Mouse (Mus musculus): ENCODE measurements around the gene Rin3. TPM values are rescaled to one million over a fixed set of nuclear protein-coding genes. Genes with fewer than 3 reads are reported as not detected.

The Rin3 gene
- polyA plus RNA-seq, 1 experiment from 2014 or later: 1.6 TPM

GRCm38 (mm10) chr12:102419544-102419943 is 136.7 kb downstream of the Rin3 start:
- Histone ChIP-seq H3K27me3 (ENCODE audit: control insufficient read depth, insufficient read depth, low read depth, low read length) (no peaks in the 10 kb centered on the region), H3K36me3 (ENCODE audit: control insufficient read depth, insufficient read depth, low read length) (peaks cover 8% of the 10 kb centered on the region), H3K9ac (ENCODE audit: low read depth, low read length) (no peak overlapping the region), H3K9me3 (replicated peaks; ENCODE audit: control insufficient read depth, low read length, poor library complexity, severe bottlenecking) (no peaks in the 10 kb centered on the region), H3K4me1 (ENCODE audit: control insufficient read depth, insufficient read depth, low read length) (no peaks in the 10 kb centered on the region; the same call in 1 of the 2 replicates), H3K27ac (ENCODE audit: low read length) (0 out of 2 replicates have a peak overlapping the region, but pooled peaks have one; percentile 10), H3K4me3 (ENCODE audit: low read depth, low read length) (no peak overlapping the region), H3K4me2 (ENCODE audit: low read length) (no peak overlapping the region)
- 27% methylated on average over 3 of the region's 3 CpGs for WGBS
- ATAC-seq: peak; percentile 54

DNA sequence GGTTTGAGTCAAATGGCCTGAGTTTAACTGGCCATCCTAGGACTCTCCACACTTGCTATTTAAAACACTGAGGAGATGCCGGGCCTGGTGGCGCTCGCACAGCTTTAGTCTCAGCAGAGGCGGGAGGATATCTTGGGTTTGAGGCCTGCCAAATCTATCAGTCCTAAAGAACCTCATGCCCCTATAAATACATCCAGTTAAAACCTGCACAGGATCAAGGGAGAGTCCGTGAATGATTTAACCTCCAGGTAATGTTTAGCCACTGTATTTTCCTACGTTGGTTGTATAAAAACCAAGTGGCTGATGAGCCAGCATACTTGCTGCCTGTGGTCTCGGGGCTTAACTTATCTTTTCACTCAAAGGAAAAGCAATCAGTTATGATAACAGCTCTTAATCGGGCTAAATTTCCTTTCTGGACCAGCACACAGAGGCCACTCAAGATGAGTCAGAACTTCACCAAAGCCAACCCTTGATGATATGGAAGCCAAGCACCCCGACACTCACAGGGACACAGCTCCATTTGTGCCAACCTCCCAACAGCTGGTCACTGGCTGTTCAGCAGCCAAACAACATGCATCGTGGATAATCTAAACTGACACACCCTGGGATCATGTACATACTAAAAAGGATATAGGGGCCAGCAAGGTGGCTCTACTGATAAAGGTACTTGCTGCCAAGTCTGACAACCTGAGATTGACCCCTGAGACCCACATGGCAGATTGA is 137.5 kb downstream of the Rin3 start:
- H3K36me3 ChIP-seq (ENCODE audit: control insufficient read depth, insufficient read depth, low read length): peaks cover 8% of the 10 kb centered on the region
- H3K4me2 ChIP-seq (ENCODE audit: low read length): no peak overlapping the region
- no peaks in the 10 kb centered on the region for H3K9me3 ChIP-seq (replicated peaks; ENCODE audit: control insufficient read depth, low read length, poor library complexity, severe bottlenecking)
- H3K27ac ChIP-seq (ENCODE audit: low read length): no peak overlapping the region
- H3K27me3 ChIP-seq (ENCODE audit: control insufficient read depth, insufficient read depth, low read depth, low read length): no peaks in the 10 kb centered on the region
- H3K9ac ChIP-seq (ENCODE audit: low read depth, low read length): no peak overlapping the region
- H3K4me3 ChIP-seq (ENCODE audit: low read depth, low read length): no peak overlapping the region
- WGBS: 92% methylated on average over 10 of the region's 10 CpGs
- no peak for ATAC-seq
- no peaks in the 10 kb centered on the region; the same call in 1 of the 2 replicates for H3K4me1 ChIP-seq (ENCODE audit: control insufficient read depth, insufficient read depth, low read length)

DNA sequence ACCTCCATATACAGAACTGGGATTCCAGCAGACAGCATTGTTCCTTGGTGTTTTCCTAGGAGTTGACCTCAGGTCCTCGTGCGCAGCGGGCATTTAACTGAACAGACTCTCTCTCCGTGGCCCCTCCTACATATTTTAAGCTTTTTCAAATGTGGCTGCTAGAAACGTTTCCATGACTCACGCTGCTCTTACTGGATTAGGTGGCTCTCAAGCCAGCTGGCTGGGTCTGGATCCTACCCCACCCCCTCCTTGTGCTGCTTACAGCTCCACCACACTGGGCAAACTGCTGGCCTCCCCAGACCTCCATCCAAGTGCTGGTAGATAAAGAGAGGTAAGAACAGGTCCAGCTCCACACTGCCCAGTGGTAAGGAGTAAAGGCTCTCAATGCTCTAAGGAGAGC is 139.2 kb downstream of the Rin3 start:
- H3K9ac ChIP-seq (ENCODE audit: low read depth, low read length): no peak overlapping the region
- H3K9me3 ChIP-seq (replicated peaks; ENCODE audit: control insufficient read depth, low read length, poor library complexity, severe bottlenecking): no peaks in the 10 kb centered on the region
- ATAC-seq: no peak
- no peaks in the 10 kb centered on the region for H3K27me3 ChIP-seq (ENCODE audit: control insufficient read depth, insufficient read depth, low read depth, low read length)
- H3K27ac ChIP-seq (ENCODE audit: low read length): no peak overlapping the region
- H3K4me2 ChIP-seq (ENCODE audit: low read length): no peak overlapping the region
- no peak overlapping the region for H3K4me3 ChIP-seq (ENCODE audit: low read depth, low read length)
- H3K4me1 ChIP-seq (ENCODE audit: control insufficient read depth, insufficient read depth, low read length): no peaks in the 10 kb centered on the region; the same call in 1 of the 2 replicates
- 78% methylated on average over 6 of the region's 6 CpGs for WGBS
- H3K36me3 ChIP-seq (ENCODE audit: control insufficient read depth, insufficient read depth, low read length): peaks cover 12% of the 10 kb centered on the region

DNA sequence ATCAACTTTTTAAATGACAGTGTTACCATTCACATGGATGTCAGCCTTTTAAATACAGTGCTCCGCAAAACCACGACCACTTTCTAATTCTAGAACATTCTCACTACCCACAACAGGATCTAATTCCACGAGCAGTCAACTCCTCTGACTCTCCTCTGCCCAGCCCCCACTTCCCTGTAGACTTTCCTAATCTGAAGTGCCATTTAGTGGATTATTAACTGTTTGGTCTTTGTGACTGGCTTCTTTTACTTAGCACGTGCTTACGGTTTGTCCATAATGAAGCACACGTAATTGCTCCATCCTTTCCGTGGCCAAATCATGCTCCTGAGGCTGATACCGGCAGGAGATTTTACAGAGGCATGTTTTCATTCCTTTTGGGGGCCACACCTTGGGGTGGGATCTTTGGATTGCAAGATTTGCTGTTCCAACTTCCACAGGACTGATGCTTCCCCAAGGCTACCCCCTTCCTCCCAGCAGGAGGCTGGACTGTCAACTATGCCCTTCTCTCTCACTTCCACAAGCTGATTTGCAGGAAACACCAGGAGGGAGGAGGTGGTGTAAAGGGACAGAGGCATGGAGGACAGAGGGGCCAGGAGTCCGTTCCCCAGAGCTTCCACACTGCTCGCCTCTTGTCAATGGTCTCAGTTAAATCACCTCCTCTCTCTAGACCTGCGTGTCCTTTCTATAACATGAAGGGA is 139.9 kb downstream of the Rin3 start:
- no peak for ATAC-seq
- H3K4me1 ChIP-seq (ENCODE audit: control insufficient read depth, insufficient read depth, low read length): no peaks in the 10 kb centered on the region; the same call in 1 of the 2 replicates
- H3K27ac ChIP-seq (ENCODE audit: low read length): no peak overlapping the region
- H3K4me2 ChIP-seq (ENCODE audit: low read length): no peak overlapping the region
- H3K4me3 ChIP-seq (ENCODE audit: low read depth, low read length): no peak overlapping the region
- H3K36me3 ChIP-seq (ENCODE audit: control insufficient read depth, insufficient read depth, low read length): peaks cover 12% of the 10 kb centered on the region
- H3K9ac ChIP-seq (ENCODE audit: low read depth, low read length): no peak overlapping the region
- WGBS: 87% methylated on average over 11 of the region's 11 CpGs
- no peaks in the 10 kb centered on the region for H3K27me3 ChIP-seq (ENCODE audit: control insufficient read depth, insufficient read depth, low read depth, low read length)
- no peaks in the 10 kb centered on the region for H3K9me3 ChIP-seq (replicated peaks; ENCODE audit: control insufficient read depth, low read length, poor library complexity, severe bottlenecking)

GRCm38 (mm10) chr12:102423625-102424024 is 140.8 kb downstream of the Rin3 start:
- no peak for ATAC-seq
- Histone ChIP-seq H3K9me3 (replicated peaks; ENCODE audit: control insufficient read depth, low read length, poor library complexity, severe bottlenecking) (no peaks in the 10 kb centered on the region), H3K27me3 (ENCODE audit: control insufficient read depth, insufficient read depth, low read depth, low read length) (no peaks in the 10 kb centered on the region), H3K4me3 (ENCODE audit: low read depth, low read length) (no peak overlapping the region), H3K4me1 (ENCODE audit: control insufficient read depth, insufficient read depth, low read length) (no peaks in the 10 kb centered on the region; the same call in 1 of the 2 replicates), H3K27ac (ENCODE audit: low read length) (no peak overlapping the region), H3K36me3 (ENCODE audit: control insufficient read depth, insufficient read depth, low read length) (peaks cover 12% of the 10 kb centered on the region), H3K9ac (ENCODE audit: low read depth, low read length) (no peak overlapping the region), H3K4me2 (ENCODE audit: low read length) (no peak overlapping the region)
- WGBS: 92% methylated on average over 8 of the region's 8 CpGs

DNA sequence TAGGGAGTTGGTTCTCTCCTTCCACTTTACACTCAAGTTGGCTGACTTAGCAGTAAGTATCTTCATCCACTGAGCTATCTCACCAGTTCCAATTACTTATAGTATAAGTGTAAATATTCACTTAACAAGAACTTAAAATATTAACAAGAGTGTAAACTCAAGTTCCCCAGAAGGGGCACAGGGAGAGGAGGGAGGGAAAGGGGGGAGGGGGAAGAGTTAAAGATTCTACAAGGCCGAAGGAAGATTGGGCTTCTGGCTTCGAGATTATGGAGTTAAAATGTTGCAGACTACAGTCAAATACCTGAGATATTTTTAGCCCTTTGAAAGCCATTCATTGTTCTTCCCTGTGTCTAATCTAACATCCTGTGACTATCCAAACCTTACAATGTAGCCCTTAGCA is 141.6 kb downstream of the Rin3 start:
- H3K9me3 ChIP-seq (replicated peaks; ENCODE audit: control insufficient read depth, low read length, poor library complexity, severe bottlenecking): no peaks in the 10 kb centered on the region
- H3K4me2 ChIP-seq (ENCODE audit: low read length): no peak overlapping the region
- no peaks in the 10 kb centered on the region; the same call in 1 of the 2 replicates for H3K4me1 ChIP-seq (ENCODE audit: control insufficient read depth, insufficient read depth, low read length)
- H3K9ac ChIP-seq (ENCODE audit: low read depth, low read length): no peak overlapping the region
- no peak for ATAC-seq
- 88% methylated on average over 2 of the region's 2 CpGs for WGBS
- H3K36me3 ChIP-seq (ENCODE audit: control insufficient read depth, insufficient read depth, low read length): peaks cover 12% of the 10 kb centered on the region
- no peak overlapping the region for H3K27ac ChIP-seq (ENCODE audit: low read length)
- no peaks in the 10 kb centered on the region for H3K27me3 ChIP-seq (ENCODE audit: control insufficient read depth, insufficient read depth, low read depth, low read length)
- H3K4me3 ChIP-seq (ENCODE audit: low read depth, low read length): no peak overlapping the region

GRCm38 (mm10) chr12:102425048-102425578 is 142.3 kb downstream of the Rin3 start:
- no peaks in the 10 kb centered on the region for H3K27me3 ChIP-seq (ENCODE audit: control insufficient read depth, insufficient read depth, low read depth, low read length)

DNA sequence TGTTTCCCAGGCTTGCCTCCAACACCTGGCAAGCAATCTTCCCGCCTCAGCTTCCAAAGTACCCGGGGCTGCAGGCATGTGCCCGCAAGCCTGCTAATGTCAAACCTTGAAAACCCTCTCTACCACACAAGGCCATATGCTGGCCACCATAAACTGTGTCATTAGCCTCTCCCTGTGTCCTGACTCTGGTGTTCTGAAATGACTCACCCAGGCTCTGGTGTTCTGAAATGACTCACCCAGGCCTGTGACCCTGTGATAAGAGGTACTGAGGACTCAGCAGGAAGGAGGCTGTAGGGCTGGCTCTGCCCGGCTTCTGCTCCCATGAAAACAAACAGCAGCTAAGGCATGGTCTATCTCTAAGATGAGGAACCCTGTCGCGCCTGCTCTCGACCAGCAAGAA is 143.4 kb downstream of the Rin3 start:
- H3K27ac ChIP-seq (ENCODE audit: low read length): no peak overlapping the region
- ATAC-seq: no peak
- WGBS: 97% methylated on average over 7 of the region's 7 CpGs
- peaks cover 12% of the 10 kb centered on the region for H3K36me3 ChIP-seq (ENCODE audit: control insufficient read depth, insufficient read depth, low read length)
- no peaks in the 10 kb centered on the region for H3K9me3 ChIP-seq (replicated peaks; ENCODE audit: control insufficient read depth, low read length, poor library complexity, severe bottlenecking)
- no peak overlapping the region for H3K4me3 ChIP-seq (ENCODE audit: low read depth, low read length)
- no peak overlapping the region for H3K9ac ChIP-seq (ENCODE audit: low read depth, low read length)
- no peak overlapping the region for H3K4me2 ChIP-seq (ENCODE audit: low read length)
- H3K27me3 ChIP-seq (ENCODE audit: control insufficient read depth, insufficient read depth, low read depth, low read length): no peaks in the 10 kb centered on the region
- no peaks in the 10 kb centered on the region for H3K4me1 ChIP-seq (ENCODE audit: control insufficient read depth, insufficient read depth, low read length)

More at GRCm38 (mm10) chr12:102425048-102425578, 142.3 kb downstream of the Rin3 start:
- H3K36me3 ChIP-seq (ENCODE audit: control insufficient read depth, insufficient read depth, low read length): peaks cover 12% of the 10 kb centered on the region
- no peak overlapping the region for H3K9ac ChIP-seq (ENCODE audit: low read depth, low read length)
- H3K4me3 ChIP-seq (ENCODE audit: low read depth, low read length): no peak overlapping the region
- no peaks in the 10 kb centered on the region for H3K4me1 ChIP-seq (ENCODE audit: control insufficient read depth, insufficient read depth, low read length)
- no peak overlapping the region for H3K4me2 ChIP-seq (ENCODE audit: low read length)
- 91% methylated on average over 4 of the region's 4 CpGs for WGBS
- no peak overlapping the region for H3K27ac ChIP-seq (ENCODE audit: low read length)
- no peak for ATAC-seq
- H3K9me3 ChIP-seq (replicated peaks; ENCODE audit: control insufficient read depth, low read length, poor library complexity, severe bottlenecking): no peaks in the 10 kb centered on the region

DNA sequence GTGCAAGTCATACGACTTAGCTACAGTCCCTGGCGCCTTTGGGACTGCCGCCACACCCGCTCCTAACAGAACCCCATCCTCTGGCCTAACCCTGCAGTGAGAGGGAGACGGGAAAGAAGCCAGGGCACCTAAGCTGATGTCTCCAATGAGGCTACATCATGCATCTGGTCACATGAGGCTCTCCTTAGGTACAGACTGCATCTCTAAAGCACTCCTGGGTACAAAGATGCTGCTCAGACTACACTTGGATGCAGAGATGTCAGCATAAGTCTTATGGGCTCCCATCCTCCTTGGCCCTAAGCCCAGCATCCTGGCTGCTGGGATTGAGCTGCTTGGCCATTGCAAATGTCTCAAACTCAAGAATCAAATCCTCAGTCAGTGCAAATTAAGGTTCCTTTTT is 146.8 kb downstream of the Rin3 start:
- 100% methylated on average over 5 of the region's 5 CpGs for WGBS
- no peaks in the 10 kb centered on the region for H3K27me3 ChIP-seq (ENCODE audit: control insufficient read depth, insufficient read depth, low read depth, low read length)
- no peak overlapping the region for H3K27ac ChIP-seq (ENCODE audit: low read length)
- no peak overlapping the region for H3K9ac ChIP-seq (ENCODE audit: low read depth, low read length)
- no peaks in the 10 kb centered on the region for H3K9me3 ChIP-seq (replicated peaks; ENCODE audit: control insufficient read depth, low read length, poor library complexity, severe bottlenecking)
- H3K4me3 ChIP-seq (ENCODE audit: low read depth, low read length): no peak overlapping the region
- no peaks in the 10 kb centered on the region for H3K4me1 ChIP-seq (ENCODE audit: control insufficient read depth, insufficient read depth, low read length)
- H3K36me3 ChIP-seq (ENCODE audit: control insufficient read depth, insufficient read depth, low read length): peaks cover 4% of the 10 kb centered on the region; the same call in 1 of the 2 replicates
- no peak overlapping the region for H3K4me2 ChIP-seq (ENCODE audit: low read length)
- ATAC-seq: no peak

Measured in midbrain, embryonic 16.5 days (tissue).